Mouse (Mus musculus) left cerebral cortex, adult 2 months (tissue): ENCODE measurements around the gene Smad6. TPM values are rescaled to one million over a fixed set of nuclear protein-coding genes. Genes with fewer than 3 reads are reported as not detected.

ENCODE experiments used
- DNase-seq, 2 experiments: peaks; one replicate each; pipeline ENCODE4 v3.0.0; 2021 to 2022; ENCODE audit warnings: low spot score in 2 of 2, mixed read lengths in 1 of 2; ENCODE audit errors: extremely low spot score in 1 of 2
- H3K27ac ChIP-seq: fragments of 200-600 bp; 2 replicates; pipeline ENCODE4 v1.8.1; 2022
- H3K4me3 ChIP-seq: fragments of 200-600 bp; 2 replicates; pipeline ENCODE4 v1.8.1; 2022
- CTCF ChIP-seq: fragments of 200-600 bp; IDR thresholded peaks from 2 replicates; pipeline ENCODE4 v1.8.1; 2022; ENCODE audit warnings: antibody characterized with exemption, mild to moderate bottlenecking, moderate library complexity
- intact Hi-C: fragments of 180-260 bp; cut with DNase I; formaldehyde crosslinking; loops from one replicate; pipeline ENCODE4 v1.15.1; 2025
- total RNA-seq, 2 experiments: library from RNA; stranded (reverse); gene quantifications; 2 replicates each; pipeline ENCODE4 v1.2.3; 2021

Smad6 gene
- total RNA-seq, 2 experiments from 2014 or later, result 2.6 to 2.8 TPM

DNA sequence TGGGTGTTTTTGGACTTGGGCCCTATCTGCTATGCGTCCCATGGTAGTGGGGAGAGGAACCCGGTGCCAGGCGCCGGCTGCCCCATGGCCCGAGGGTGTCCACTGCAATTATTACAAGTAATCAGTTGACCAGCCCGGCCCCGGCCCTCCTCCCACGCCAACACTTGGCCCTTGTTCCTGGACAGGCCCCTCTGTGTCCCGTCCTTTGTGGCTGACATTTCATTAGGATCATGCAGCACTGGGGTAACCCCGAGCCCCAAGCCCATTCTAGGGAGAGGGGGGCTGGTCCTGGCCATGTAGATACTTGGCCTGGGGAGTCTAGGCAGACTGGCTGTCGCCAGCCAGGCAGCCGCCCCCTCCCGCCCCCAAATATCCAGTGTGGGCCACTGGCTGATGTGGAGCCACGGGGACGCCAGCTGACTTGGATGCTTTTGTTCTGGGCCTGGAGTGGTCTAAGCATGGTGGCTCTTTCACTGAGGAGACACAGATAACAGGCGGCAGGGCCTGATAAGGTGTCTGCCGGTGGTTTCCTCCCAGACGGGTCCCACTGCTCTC lies 102.8 kb downstream of the Smad6 start:
- DNase-seq, result peak in 1 of 2 experiments; percentile 24
- no peak overlapping the region for H3K27ac ChIP-seq
- H3K4me3 ChIP-seq, result no peak overlapping the region
- TF ChIP-seq CTCF, result no peak
- intact Hi-C loops, result loop anchor here (5.0 kb wide), 1 partner anchor 38 kb away; no protein-coding TSS in a partner anchor

DNA sequence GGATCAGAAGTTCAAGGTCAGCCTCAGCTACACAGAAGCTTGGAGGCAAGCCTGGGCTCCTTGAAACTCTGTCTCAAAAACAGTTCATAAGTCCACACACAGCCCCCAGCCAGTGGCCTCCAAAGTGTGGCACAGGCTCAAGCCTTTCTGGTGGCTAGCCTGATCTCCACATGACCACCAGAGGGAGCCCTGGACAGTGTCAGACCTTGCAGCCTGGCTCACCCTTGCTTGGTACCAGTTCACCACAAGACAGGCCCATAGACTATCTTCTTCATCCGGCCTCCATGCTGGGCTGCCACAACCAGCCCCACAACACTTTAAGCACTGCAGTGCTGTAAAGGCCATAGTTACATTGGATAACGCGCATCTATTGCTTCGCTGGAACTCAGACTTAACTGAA lies 103.6 kb downstream of the Smad6 start:
- peak; percentile 81 for TF ChIP-seq CTCF
- peak overlapping the region; percentile 44 for H3K27ac ChIP-seq
- intact Hi-C loops, result loop anchor here (5.0 kb wide), 1 partner anchor 39 kb away; no protein-coding TSS in a partner anchor
- DNase-seq, result peak; percentile 62 to 66
- H3K4me3 ChIP-seq, result no peak overlapping the region

DNA sequence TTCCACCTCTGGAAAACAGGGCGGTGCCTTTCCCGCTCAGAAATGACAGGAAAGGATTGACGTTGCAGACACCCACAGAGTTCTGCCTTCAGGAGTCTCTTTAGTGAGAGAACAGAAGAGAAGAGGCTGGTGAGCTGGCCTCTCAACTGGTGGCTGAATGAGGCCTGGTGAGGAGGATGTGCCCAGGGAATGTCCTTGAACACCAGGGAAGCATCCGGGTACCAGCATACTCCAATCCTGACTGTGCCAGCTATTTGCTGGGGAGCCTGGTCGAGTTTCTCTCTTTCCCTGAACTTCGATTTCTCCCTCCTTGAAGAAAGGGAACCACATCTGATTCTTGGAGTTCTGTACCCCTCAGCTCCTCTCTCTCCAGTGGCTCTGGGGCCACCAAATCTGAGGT lies 105.4 kb downstream of the Smad6 start:
- Histone ChIP-seq H3K4me3 (no peak overlapping the region), H3K27ac (no peak overlapping the region)
- DNase-seq, result no peak
- TF ChIP-seq CTCF, result no peak
- intact Hi-C loops, result loop anchor here (1.0 to 5.0 kb wide), 2 partner anchors 41 to 171 kb away; no protein-coding TSS in a partner anchor

DNA sequence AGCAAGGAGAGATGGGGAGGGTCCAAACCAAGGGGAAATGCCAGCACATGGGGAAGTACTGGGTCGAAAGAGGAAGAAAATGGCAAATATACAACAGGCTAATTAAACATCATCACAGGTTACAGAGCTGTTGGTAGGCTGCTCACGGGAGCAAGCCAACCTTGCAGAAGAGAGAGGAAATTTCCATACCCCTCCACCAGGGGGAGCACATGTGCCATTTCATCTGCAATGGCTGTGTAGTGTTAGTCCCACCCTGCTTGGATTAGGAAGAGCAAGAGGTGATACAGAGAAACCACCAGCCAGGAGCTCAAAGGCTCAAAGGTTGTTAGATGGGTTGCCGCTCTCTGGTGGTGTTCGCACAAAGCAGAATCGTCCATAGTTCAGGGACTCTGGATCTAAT lies 105.9 kb downstream of the Smad6 start:
- H3K4me3 ChIP-seq, result no peak overlapping the region
- intact Hi-C loops, result loop anchor here (1.0 to 5.0 kb wide), 2 partner anchors 41 to 171 kb away; no protein-coding TSS in a partner anchor
- peak; percentile 38 to 61 for DNase-seq
- TF ChIP-seq CTCF, result peak; percentile 77
- no peak overlapping the region for H3K27ac ChIP-seq

DNA sequence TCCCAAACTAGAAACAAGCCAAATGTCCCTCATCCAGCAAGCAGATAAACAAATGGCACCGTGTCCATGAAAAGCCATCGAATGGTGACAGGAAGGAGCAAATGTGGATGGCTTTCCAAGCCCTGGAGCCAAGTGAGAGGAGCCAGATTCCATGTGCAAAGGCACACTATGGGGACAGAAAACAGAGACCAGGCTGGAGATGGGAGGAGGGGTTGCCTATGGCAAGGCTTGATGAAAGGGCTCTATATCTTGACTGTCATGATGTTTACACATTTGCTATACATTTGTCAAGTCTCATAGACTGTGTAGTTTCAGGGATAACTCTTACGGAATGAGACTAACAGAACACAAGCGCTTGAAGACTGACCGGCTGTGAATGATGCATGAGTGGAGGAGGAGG lies 106.9 kb downstream of the Smad6 start:
- TF ChIP-seq CTCF, result no peak
- no peak overlapping the region for H3K27ac ChIP-seq
- H3K4me3 ChIP-seq, result no peak overlapping the region
- DNase-seq, result no peak
- intact Hi-C loops, result loop anchor here (5.0 kb wide), 1 partner anchor 42 kb away; no protein-coding TSS in a partner anchor

DNA sequence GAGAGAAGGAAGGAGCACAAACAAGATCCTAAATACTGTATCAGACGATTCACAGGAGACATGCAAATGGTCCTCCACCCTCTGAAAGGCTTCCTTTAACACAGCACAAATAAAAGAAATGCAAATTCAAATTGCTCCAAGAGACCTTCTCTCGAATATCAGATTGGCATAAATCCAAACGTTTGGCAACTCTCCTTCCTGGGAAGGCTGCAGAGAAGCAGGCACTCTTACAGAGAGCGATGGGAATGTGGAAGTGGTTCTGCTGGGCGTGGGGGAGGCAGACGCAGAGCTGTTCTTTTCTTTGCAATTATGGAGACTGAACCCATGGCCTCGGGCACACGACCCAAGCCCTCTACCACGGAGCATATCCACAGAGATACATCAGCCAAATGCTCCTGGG lies 109.8 kb downstream of the Smad6 start:
- TF ChIP-seq CTCF, result no peak
- Histone ChIP-seq H3K27ac (no peak overlapping the region), H3K4me3 (no peak overlapping the region)
- DNase-seq, result no peak
- intact Hi-C loops, result no loop called here

DNA sequence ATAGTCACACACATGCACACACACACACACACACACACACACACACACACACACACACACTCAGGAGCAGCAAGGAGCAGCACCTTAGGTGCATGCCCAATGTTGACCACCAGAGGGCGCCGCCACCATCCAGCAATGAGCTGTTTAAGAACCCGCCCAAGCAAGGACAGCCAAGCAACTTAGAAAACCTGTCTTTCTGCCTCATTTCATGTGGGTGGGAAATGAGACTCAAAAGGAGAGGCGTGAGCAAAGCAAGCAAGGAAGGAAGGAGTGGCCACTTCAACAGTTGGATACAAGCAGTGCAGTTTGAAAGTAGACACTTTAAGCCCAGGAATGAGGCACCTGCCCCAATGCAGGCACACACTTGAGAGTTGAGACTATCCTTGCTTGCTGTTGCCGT lies 112.2 kb downstream of the Smad6 start:
- H3K4me3 ChIP-seq, result no peak overlapping the region
- peak; percentile 75 to 82 for DNase-seq
- no peak overlapping the region for H3K27ac ChIP-seq
- peak; percentile 66 for TF ChIP-seq CTCF
- intact Hi-C loops, result no loop called here

DNA sequence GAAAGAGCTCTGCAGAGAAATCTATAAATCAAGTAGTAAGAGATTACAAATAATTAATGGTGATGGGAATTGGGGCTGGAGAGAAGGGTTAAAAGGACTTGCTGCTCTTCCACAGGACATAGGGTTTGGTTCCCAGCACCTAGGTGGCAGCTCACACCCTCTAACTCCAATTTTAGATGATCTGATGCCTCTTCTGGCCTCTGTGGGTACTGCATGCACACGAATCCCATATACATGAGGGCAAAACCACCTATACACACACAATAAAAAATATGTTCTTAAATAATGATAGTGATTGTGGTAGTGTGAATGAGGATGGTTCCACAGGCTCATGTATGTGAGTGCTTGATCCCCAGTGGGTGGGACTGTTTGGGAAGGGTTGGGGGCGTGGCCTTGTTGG lies 117.3 kb downstream of the Smad6 start:
- TF ChIP-seq CTCF, result no peak; the same call in 1 of the 2 replicates
- no peak for DNase-seq
- intact Hi-C loops, result no loop called here

More for the DNA sequence above, 117.3 kb downstream of the Smad6 start:
- Histone ChIP-seq H3K27ac (no peak overlapping the region), H3K4me3 (no peak overlapping the region)

Other genes starting within 250 kb of the Smad6 start
- not detected for gene Lctl, start 95.1 kb upstream of the Smad6 start, total RNA-seq
- gene Zwilch, start 151.0 kb upstream of the Smad6 start, total RNA-seq, result 1 to 10 TPM; 3.8 to 4.4 TPM
- gene Rpl4, start 151.3 kb upstream of the Smad6 start, total RNA-seq, result 100 to 1,000 TPM; 517 to 522 TPM
- 10 to 100 TPM; 20.5 to 21.6 TPM for gene Snapc5, start 157.2 kb upstream of the Smad6 start, total RNA-seq
- gene Uchl4, start 213.1 kb upstream of the Smad6 start, total RNA-seq, result 1 to 10 TPM; 1.5 TPM
- 100 to 1,000 TPM; 286 to 295 TPM for gene Map2k1, start 231.6 kb upstream of the Smad6 start, total RNA-seq